ENCODE assay signal across 19 mouse cellular contexts in genomic region chr11:121654406-121654945, GRCm38 (mm10). TPM values are rescaled to one million over a fixed set of nuclear protein-coding genes. Genes with fewer than 3 reads are reported as not detected.
A peak's percentile ranks its signal among the peaks of the same experiment; 100 is the strongest.
DNase-seq lines count a peak whose midpoint lies in the region; ATAC-seq and TF ChIP-seq lines count a peak whose summit lies in the region.
"Had no signal": no experiment of that assay in that cellular context is flagged by ENCODE, and none has a peak within 500 bp of the region (broad histone marks: within the 10 kb centered on the region; RNA-seq: fewer than 3 reads in every experiment).

No protein-coding gene starts in this region.

- no peak for TF ChIP-seq CTCF in kidney, adult 2 months (conservative IDR thresholded peaks at IDR 0.05; ENCODE audit: insufficient read depth, insufficient read length, low read depth, low read length)

- H3K4me2 ChIP-seq in embryonic facial prominence, embryonic 15.5 days (replicated peaks) = no peak overlapping the region

- H3K27ac ChIP-seq in kidney, adult 2 months (ENCODE audit: insufficient read depth, low read depth, low read length) = no peak overlapping the region
- peak overlapping the region; percentile 31 for H3K27ac ChIP-seq in embryonic facial prominence, embryonic 15.5 days (replicated peaks)

- H3K36me3 ChIP-seq in kidney, adult 2 months (ENCODE audit: control insufficient read depth, insufficient read depth, low read length) = no peaks in the 10 kb centered on the region
- H3K36me3 ChIP-seq in embryonic facial prominence, embryonic 15.5 days = peaks cover 10% of the 10 kb centered on the region; the same call in 1 of the 2 replicates

- no peaks in the 10 kb centered on the region for H3K9me3 ChIP-seq in embryonic facial prominence, embryonic 15.5 days (replicated peaks)
- H3K9me3 ChIP-seq: G1E had no signal

- 0 out of 2 replicates have a peak, but pooled peaks cover 5% of the 10 kb centered on the region for H3K4me1 ChIP-seq in kidney, adult 2 months (ENCODE audit: control insufficient read depth, insufficient read depth, low read length)
- H3K4me1 ChIP-seq in embryonic facial prominence, embryonic 15.5 days = peaks cover 15% of the 10 kb centered on the region; the same call in 1 of the 2 replicates

- WGBS in kidney, adult 2 months = 65% methylated on average over 9 of the region's 9 CpGs
- 31% methylated on average over 9 of the region's 9 CpGs for WGBS in embryonic facial prominence, embryonic 15.5 days

- H3K9ac ChIP-seq in embryonic facial prominence, embryonic 15.5 days = no peak overlapping the region
- H3K9ac ChIP-seq: forebrain, postnatal 0 days; liver, postnatal 0 days had no signal

- no peak for TF ChIP-seq POLR2A in kidney, adult 2 months (IDR thresholded peaks at IDR 0.05; ENCODE audit: low read depth, low read length)

- DNase-seq in gastrocnemius, adult 18-20 months (ENCODE audit: low spot score) = peak; percentile 34
- DNase-seq in gastrocnemius, adult 8-10 months (ENCODE audit: low spot score in 2 of 2) = no peak
- peak; percentile 63 for DNase-seq in kidney, adult 2 months
- no peak for DNase-seq in kidney, adult 9 months
- peak; percentile 46 for DNase-seq in 3T3-L1 (ENCODE audit: low read depth, low spot score)
- no peak for DNase-seq in embryo, embryonic 11 days
- DNase-seq: adrenal gland, postnatal 36 days; cerebellum, adult 11-12 months; cerebellum, postnatal 25 days; forebrain, postnatal 0 days; liver; liver, postnatal 0 days; lung, postnatal 14 days; retina, postnatal 1 day; right cerebral cortex, postnatal 4 days; thymus, postnatal 25 days had no signal

- H3K4me3 ChIP-seq in kidney, adult 2 months (ENCODE audit: insufficient read depth, low read depth, low read length) = no peak overlapping the region
- H3K4me3 ChIP-seq in embryonic facial prominence, embryonic 15.5 days (replicated peaks) = no peak overlapping the region

- no peak for ATAC-seq in embryonic facial prominence, embryonic 15.5 days (ENCODE audit: insufficient number of reproducible peaks, low FRiP score, low TSS enrichment, low read depth)
- ATAC-seq: forebrain, postnatal 0 days; liver, postnatal 0 days had no signal

- no peaks in the 10 kb centered on the region for H3K27me3 ChIP-seq in kidney, adult 2 months (replicated peaks; ENCODE audit: control insufficient read depth, insufficient read depth, low read length)
- H3K27me3 ChIP-seq in embryonic facial prominence, embryonic 15.5 days = no peaks in the 10 kb centered on the region
- H3K27me3 ChIP-seq: megakaryocyte, embryonic 14.5 days had no signal

RNA-seq across cellular contexts. Expression of gene B3gntl1, which starts 18.5 kb away (rescaled TPM):
- total RNA-seq in gastrocnemius, adult 18-20 months (2021) = 1 to 10 TPM; 2.3 to 2.9 TPM
- 1 to 10 TPM; 2.3 to 2.8 (median 2.5) TPM for total RNA-seq in gastrocnemius, adult 8-10 months (2022)
- 4.9 and 5.0 TPM in 2 replicates for polyA plus RNA-seq in kidney, adult 2 months (2012; rRNA removed)
- 9.8 and 9.9 TPM in 2 replicates for polyA plus RNA-seq in embryonic facial prominence, embryonic 15.5 days (2015; fragmentation: Nextera tagmentation; extraction: Ambion mirVana)

RNA-seq across cellular contexts. Expression of gene Metrnl, which starts 46.9 kb away (rescaled TPM):
- 1 to 10 TPM; 4.2 to 9.1 TPM for total RNA-seq in gastrocnemius, adult 18-20 months (2021)
- total RNA-seq in gastrocnemius, adult 8-10 months (2022) = 1 to 10 TPM; 5.1 to 7.8 (median 5.6) TPM
- polyA plus RNA-seq in kidney, adult 2 months (2012; rRNA removed) = 42.6 and 49.1 TPM in 2 replicates
- 76.3 and 77.3 TPM in 2 replicates for polyA plus RNA-seq in embryonic facial prominence, embryonic 15.5 days (2015; fragmentation: Nextera tagmentation; extraction: Ambion mirVana)
- total RNA-seq: G1E had no signal
- polyA plus RNA-seq: G1E had no signal

Comparison
In these comparisons a context has a peak if more than half of its experiments do, and no peak if none do; other contexts are left out.
1. DNase-seq: peak in gastrocnemius, adult 18-20 months (single experiment), kidney, adult 2 months (single experiment) and 3T3-L1 (single experiment); none in gastrocnemius, adult 8-10 months (0 of 2), kidney, adult 9 months (single experiment) and embryo, embryonic 11 days (single experiment).